Mouse (Mus musculus): ENCODE measurements around the gene Gm21973. TPM values are rescaled to one million over a fixed set of nuclear protein-coding genes. Genes with fewer than 3 reads are reported as not detected.

Gene Gm21973
- polyA plus RNA-seq (2021): not detected

DNA sequence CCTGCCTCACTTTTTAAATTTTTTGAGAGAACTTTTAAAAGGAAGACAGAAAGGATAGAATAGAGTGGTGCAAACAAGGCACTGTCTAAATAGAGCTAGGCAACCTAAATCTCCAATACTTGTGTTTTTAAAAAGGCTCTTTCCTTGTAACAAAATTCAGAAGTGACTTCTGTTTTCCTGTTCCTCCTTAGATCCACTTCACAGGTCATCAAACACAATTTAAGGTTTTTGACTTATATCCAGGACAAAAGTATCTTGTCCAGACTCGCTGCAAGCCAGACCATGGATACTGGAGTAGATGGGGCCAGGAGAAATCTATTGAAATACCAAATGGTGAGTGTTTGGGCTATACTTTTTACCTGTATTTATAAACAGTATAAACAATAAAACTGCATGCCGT, at the start of gene Gm21973:
TSS of gene Gm21973 (plus strand) at position 301 of the 400 bp plus-strand sequence.
- H3K27me3 ChIP-seq: peaks cover 34% of the 10 kb centered on the region
- in situ Hi-C loops (cut with MboI; ENCODE audit: low pct_unique_long_range_greater_than_20kb): no loop called here
- POLR2A ChIA-PET: no interaction called here
- ATAC-seq (no peak), DNase-seq (ENCODE audit: low read depth, low spot score) (no peak)
- no peak for TF ChIP-seq CTCF (IDR thresholded peaks at IDR 0.05)
- CTCF ChIA-PET: interaction anchor here (1.4 kb wide), 1 partner anchor 12 kb away, joined by 3 read pairs; no protein-coding TSS in a partner anchor

DNA sequence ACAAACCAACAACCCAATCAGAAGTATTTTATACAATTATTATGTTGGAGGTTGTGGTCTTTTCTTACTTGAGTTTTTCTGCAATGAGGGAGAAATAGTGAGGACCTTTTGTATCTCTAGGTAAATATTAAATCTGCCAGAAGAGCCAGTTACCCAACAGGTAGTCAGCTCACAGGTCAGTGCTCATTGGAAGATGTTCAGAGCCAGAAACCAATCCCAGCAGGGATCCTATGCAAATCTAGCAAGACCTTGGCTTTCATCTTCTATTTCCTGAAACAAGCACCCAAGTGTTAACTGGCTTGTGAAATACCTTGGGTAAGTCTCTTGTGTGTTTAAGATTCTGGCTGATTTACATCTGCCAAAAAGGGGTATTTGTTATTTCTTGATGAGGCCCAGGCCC, 48.8 kb upstream of the Gm21973 start:
- in situ Hi-C loops (cut with MboI; ENCODE audit: low pct_unique_long_range_greater_than_20kb): no loop called here
- no peak for ATAC-seq
- CTCF ChIA-PET: no interaction called here
- DNase-seq (ENCODE audit: low read depth, low spot score): no peak
- TF ChIP-seq CTCF (IDR thresholded peaks at IDR 0.05): no peak
- POLR2A ChIA-PET: no interaction called here
- H3K27me3 ChIP-seq: peaks cover 4% of the 10 kb centered on the region

DNA sequence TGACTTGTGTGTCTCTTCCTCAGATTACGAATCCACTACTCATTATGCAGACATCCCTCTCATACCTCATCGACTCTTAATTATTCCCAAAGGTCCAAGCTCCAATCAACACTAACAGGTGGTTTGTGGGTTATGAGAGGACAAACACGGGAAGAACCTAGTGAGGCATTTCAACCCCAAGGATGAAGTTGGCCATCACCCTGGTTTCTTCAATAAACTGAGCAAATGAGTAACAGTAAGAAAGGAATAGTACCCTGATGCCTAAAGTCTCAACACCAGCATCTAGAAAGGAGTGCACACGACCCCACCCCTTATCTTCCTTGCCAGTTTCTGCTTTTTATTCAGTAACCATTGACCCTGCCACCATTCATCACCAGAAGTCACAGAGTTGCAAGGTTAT, 47.7 kb upstream of the Gm21973 start:
- TF ChIP-seq CTCF (IDR thresholded peaks at IDR 0.05): no peak
- in situ Hi-C loops (cut with MboI; ENCODE audit: low pct_unique_long_range_greater_than_20kb): no loop called here
- DNase-seq (ENCODE audit: low read depth, low spot score) (no peak), ATAC-seq (no peak)
- H3K27me3 ChIP-seq: peaks cover 4% of the 10 kb centered on the region
- ChIA-PET CTCF (no interaction called here), POLR2A (no interaction called here)

- POLR2A ChIA-PET: no interaction called here
- no peak for DNase-seq (ENCODE audit: low read depth, low spot score)
- CTCF ChIA-PET: no interaction called here
- in situ Hi-C loops (cut with MboI; ENCODE audit: low pct_unique_long_range_greater_than_20kb): no loop called here
- TF ChIP-seq CTCF (IDR thresholded peaks at IDR 0.05): no peak
- peaks cover 8% of the 10 kb centered on the region for H3K27me3 ChIP-seq
- no peak for ATAC-seq
Observed at GRCm38 (mm10) chr15:10281546-10281945, 43.6 kb upstream of the Gm21973 start.

- peaks cover 8% of the 10 kb centered on the region for H3K27me3 ChIP-seq
- ATAC-seq (no peak), DNase-seq (ENCODE audit: low read depth, low spot score) (no peak)
- no peak for TF ChIP-seq CTCF (IDR thresholded peaks at IDR 0.05)
- ChIA-PET CTCF (no interaction called here), POLR2A (no interaction called here)
- in situ Hi-C loops (cut with MboI; ENCODE audit: low pct_unique_long_range_greater_than_20kb): no loop called here
Observed at GRCm38 (mm10) chr15:10283661-10284060, 41.5 kb upstream of the Gm21973 start.

DNA sequence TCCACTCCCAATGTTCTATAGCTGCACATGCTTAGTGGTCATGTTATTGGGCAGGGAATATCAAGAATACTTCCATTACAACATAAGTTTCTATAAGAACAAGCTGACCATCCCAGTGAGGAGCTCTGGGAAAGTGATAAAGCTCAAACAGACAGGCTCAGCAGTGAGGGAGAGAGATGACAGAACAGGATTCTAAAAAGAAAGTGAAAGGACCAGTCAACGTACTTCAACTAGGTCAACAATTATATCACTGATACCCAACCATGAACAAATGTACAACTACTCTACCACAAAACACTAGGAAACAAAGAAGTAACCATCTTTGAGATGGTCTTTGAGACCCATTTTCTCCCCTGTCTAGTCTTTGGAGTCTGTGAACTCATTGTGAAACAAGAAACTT, 28.6 kb upstream of the Gm21973 start:
- no peaks in the 10 kb centered on the region for H3K27me3 ChIP-seq
- no peak for TF ChIP-seq CTCF (IDR thresholded peaks at IDR 0.05)
- ATAC-seq: no peak
- in situ Hi-C loops (cut with MboI; ENCODE audit: low pct_unique_long_range_greater_than_20kb): no loop called here
- ChIA-PET CTCF (interaction anchor here (1.3 to 1.7 kb wide), 2 partner anchors 9 to 14 kb away, joined by 3 to 4 read pairs; no protein-coding TSS in a partner anchor), POLR2A (no interaction called here)
- no peak for DNase-seq (ENCODE audit: low read depth, low spot score)

DNA sequence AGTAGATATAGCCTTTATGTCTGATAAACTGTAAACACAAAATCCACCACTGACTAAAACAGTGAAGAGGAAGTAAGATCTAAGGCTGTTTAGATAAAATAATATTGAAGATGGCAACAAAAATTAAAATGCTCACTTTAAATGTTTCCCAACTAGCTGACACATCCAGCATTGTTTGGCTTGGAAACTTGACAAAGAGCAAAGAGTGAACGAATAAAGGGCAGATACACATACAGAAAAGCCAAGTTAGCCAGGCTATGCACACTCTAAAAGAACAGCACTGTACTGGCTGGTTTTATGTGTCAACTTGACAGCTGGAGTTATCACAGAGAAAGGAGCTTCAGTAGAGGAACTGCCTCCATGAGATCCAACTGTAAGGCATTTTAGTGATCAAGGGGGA, 27.1 kb upstream of the Gm21973 start:
- DNase-seq (ENCODE audit: low read depth, low spot score): no peak
- H3K27me3 ChIP-seq: no peaks in the 10 kb centered on the region
- in situ Hi-C loops (cut with MboI; ENCODE audit: low pct_unique_long_range_greater_than_20kb): no loop called here
- no peak for ATAC-seq
- TF ChIP-seq CTCF (IDR thresholded peaks at IDR 0.05): no peak
- ChIA-PET POLR2A (no interaction called here), CTCF (no interaction called here)

GRCm38 (mm10) chr15:10299467-10299866, 25.7 kb upstream of the Gm21973 start:
- DNase-seq (ENCODE audit: low read depth, low spot score) (no peak), ATAC-seq (no peak)
- CTCF ChIA-PET: no interaction called here
- in situ Hi-C loops (cut with MboI; ENCODE audit: low pct_unique_long_range_greater_than_20kb): no loop called here
- POLR2A ChIA-PET: no interaction called here
- H3K27me3 ChIP-seq: peaks cover 8% of the 10 kb centered on the region
- no peak for TF ChIP-seq CTCF (IDR thresholded peaks at IDR 0.05)

- in situ Hi-C loops (cut with MboI; ENCODE audit: low pct_unique_long_range_greater_than_20kb): no loop called here
- peaks cover 12% of the 10 kb centered on the region for H3K27me3 ChIP-seq
- ATAC-seq: no peak
- ChIA-PET CTCF (interaction anchor here (1.4 kb wide), 1 partner anchor 10 kb away, joined by 4 read pairs; no protein-coding TSS in a partner anchor), POLR2A (no interaction called here)
- DNase-seq (ENCODE audit: low read depth, low spot score): no peak
- TF ChIP-seq CTCF (IDR thresholded peaks at IDR 0.05): no peak
Observed at GRCm38 (mm10) chr15:10306461-10306860, 18.7 kb upstream of the Gm21973 start.

DNA sequence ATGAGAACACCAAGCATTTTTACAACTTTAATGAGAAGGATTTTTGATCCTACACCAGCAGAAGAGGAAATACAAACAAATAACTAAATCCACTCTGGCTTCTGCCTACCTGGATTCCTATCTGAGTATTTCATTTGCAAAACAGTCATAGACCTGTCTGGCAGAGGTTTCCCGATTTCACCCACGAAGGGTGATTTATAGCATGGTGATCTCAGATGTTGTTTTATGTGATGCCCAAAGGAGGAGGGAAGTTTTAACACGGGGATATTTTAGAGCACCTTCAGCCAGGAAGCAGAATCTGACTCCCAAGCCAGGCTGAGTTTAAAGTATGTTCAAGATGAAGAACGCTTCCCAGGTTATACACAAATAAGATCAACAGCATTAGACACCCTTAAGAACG, 13.4 kb upstream of the Gm21973 start:
- H3K27me3 ChIP-seq: peaks cover 9% of the 10 kb centered on the region
- no peak for TF ChIP-seq CTCF (IDR thresholded peaks at IDR 0.05)
- CTCF ChIA-PET: no interaction called here
- in situ Hi-C loops (cut with MboI; ENCODE audit: low pct_unique_long_range_greater_than_20kb): loop anchor here (5.0 to 10.0 kb wide), 2 partner anchors 855 to 1197 kb away; no protein-coding TSS in a partner anchor
- POLR2A ChIA-PET: no interaction called here
- DNase-seq (ENCODE audit: low read depth, low spot score): no peak
- ATAC-seq: no peak

- ChIA-PET CTCF (interaction anchor here (1.0 kb wide), 1 partner anchor 12 kb away, joined by 3 read pairs; no protein-coding TSS in a partner anchor), POLR2A (interaction anchor here (0.5 kb wide), 1 partner anchor 185 kb away, joined by 7 read pairs; no protein-coding TSS in a partner anchor)
- in situ Hi-C loops (cut with MboI; ENCODE audit: low pct_unique_long_range_greater_than_20kb): loop anchor here (5.0 to 10.0 kb wide), 2 partner anchors 856 to 1199 kb away; no protein-coding TSS in a partner anchor
- H3K27me3 ChIP-seq: peaks cover 14% of the 10 kb centered on the region
- TF ChIP-seq CTCF (IDR thresholded peaks at IDR 0.05): peak; percentile 65
- ATAC-seq (peak; percentile 62), DNase-seq (ENCODE audit: low read depth, low spot score) (no peak)
Observed at GRCm38 (mm10) chr15:10313522-10314455, 11.4 kb upstream of the Gm21973 start.
